Mouse (Mus musculus) CH12.LX (cell line): Measurements from ENCODE around the gene S100a10. TPM values are rescaled to one million over a fixed set of nuclear protein-coding genes. Genes with fewer than 3 reads are reported as not detected.

Source experiments
- DNase-seq: peaks from one replicate; pipeline ENCODE4 v3.0.0-alpha.2; 2013; ENCODE audit errors: extremely low read depth
- H3K27ac ChIP-seq: 2 replicates; pipeline ENCODE4 v1.5.1; 2012; ENCODE audit warnings: low read depth, mild to moderate bottlenecking, control low read depth, moderate library complexity; ENCODE audit not compliant: insufficient read depth
- H3K27me3 ChIP-seq: replicated peaks from 2 replicates; pipeline ENCODE3; 2012; ENCODE audit warnings: inconsistent platforms
- H3K36me3 ChIP-seq, 2 experiments: replicated peaks in 1 of 2; 2 replicates each; pipeline versions ENCODE3 to v1.6.1; 2012; ENCODE audit warnings: inconsistent platforms in 1 of 2, low read length in 1 of 2, mild to moderate bottlenecking in 1 of 2, mixed read lengths in 1 of 2, moderate library complexity in 1 of 2; ENCODE audit not compliant: control insufficient read depth in 1 of 2, insufficient read depth in 1 of 2
- H3K4me1 ChIP-seq, 2 experiments: 2 replicates each; pipeline ENCODE4 v1.6.1; 2012; ENCODE audit warnings: inconsistent platforms in 1 of 2, moderate library complexity in 1 of 2; ENCODE audit not compliant: insufficient read depth in 2 of 2, control insufficient read depth in 1 of 2
- H3K4me2 ChIP-seq: 2 replicates; pipeline ENCODE4 v1.6.1; 2012; ENCODE audit warnings: low read depth, mild to moderate bottlenecking, control low read depth; ENCODE audit not compliant: poor library complexity, insufficient read depth, severe bottlenecking
- H3K4me3 ChIP-seq, 3 experiments: fragments of 150-350 bp in 1 of 3; sonication (generic) in 1 of 3; replicated peaks in 1 of 3; 2 replicates each; pipeline versions ENCODE3 to v1.5.1; 2011 to 2012; ENCODE audit warnings: low read depth in 2 of 3, low read length in 2 of 3, mild to moderate bottlenecking in 2 of 3, moderate library complexity in 2 of 3, control low read depth in 1 of 3, improper control_type of control experiment in 1 of 3, inconsistent platforms in 1 of 3, mixed read lengths in 1 of 3; ENCODE audit not compliant: poor library complexity in 1 of 3
- H3K79me2 ChIP-seq: replicated peaks from 2 replicates; pipeline ENCODE4 v1.6.1; 2012; ENCODE audit warnings: mild to moderate bottlenecking, moderate library complexity; ENCODE audit not compliant: control insufficient read depth, poor library complexity, insufficient read depth, severe bottlenecking; ENCODE audit errors: extremely low read depth
- H3K9ac ChIP-seq: 2 replicates; pipeline ENCODE4 v1.6.1; 2012; ENCODE audit warnings: low read depth, mild to moderate bottlenecking, control low read depth, moderate library complexity; ENCODE audit not compliant: insufficient read depth
- H3K9me3 ChIP-seq: replicated peaks from 2 replicates; pipeline ENCODE3; 2012; ENCODE audit warnings: low read length, inconsistent platforms, mixed read lengths
- BHLHE40 ChIP-seq: IDR thresholded peaks from 2 replicates; pipeline ENCODE4 v1.6.1; 2011; ENCODE audit warnings: mild to moderate bottlenecking, low read depth, low read length, improper control_type of control experiment
- CHD2 ChIP-seq: IDR thresholded peaks from 2 replicates; pipeline ENCODE4 v1.6.1; 2011; ENCODE audit warnings: low read length, improper control_type of control experiment
- CTCF ChIP-seq, 2 experiments: IDR thresholded peaks in 1 of 2; conservative IDR thresholded peaks in 1 of 2; 2 replicates each; pipeline ENCODE4 v1.5.1; 2011 to 2012; ENCODE audit warnings: low read depth in 2 of 2, low read length in 2 of 2, improper control_type of control experiment in 1 of 2, inconsistent platforms in 1 of 2, mild to moderate bottlenecking in 1 of 2, moderate library complexity in 1 of 2
- E2F4 ChIP-seq: IDR thresholded peaks from 2 replicates; pipeline ENCODE4 v1.6.1; 2011; ENCODE audit warnings: low read depth, low read length, improper control_type of control experiment; ENCODE audit not compliant: insufficient replicate concordance
- EP300 ChIP-seq: IDR thresholded peaks from 2 replicates; pipeline ENCODE4 v1.6.1; 2011; ENCODE audit warnings: low read length, improper control_type of control experiment
- ETS1 ChIP-seq: conservative IDR thresholded peaks from 2 replicates; pipeline ENCODE4 v1.6.1; 2012; ENCODE audit warnings: low read depth, mild to moderate bottlenecking, inconsistent platforms, low read length, improper control_type of control experiment, moderate library complexity
- GABPA ChIP-seq: IDR thresholded peaks from 2 replicates; pipeline ENCODE4 v1.6.1; 2012; ENCODE audit warnings: low read depth, low read length, improper control_type of control experiment, inconsistent platforms; ENCODE audit not compliant: insufficient replicate concordance
- IRF4 ChIP-seq: IDR thresholded peaks from 2 replicates; pipeline ENCODE4 v1.6.1; 2014; ENCODE audit warnings: low read depth, mild to moderate bottlenecking, inconsistent platforms, low read length, improper control_type of control experiment
- JUN ChIP-seq: IDR thresholded peaks from 2 replicates; pipeline ENCODE4 v1.6.1; 2011; ENCODE audit warnings: low read depth, mild to moderate bottlenecking, low read length, improper control_type of control experiment, moderate library complexity; ENCODE audit not compliant: insufficient read depth
- JUND ChIP-seq: conservative IDR thresholded peaks from 2 replicates; pipeline ENCODE4 v1.6.1; 2011; ENCODE audit warnings: low read depth, low read length, improper control_type of control experiment
- MAX ChIP-seq: IDR thresholded peaks from 2 replicates; pipeline ENCODE4 v1.6.1; 2011; ENCODE audit warnings: low read length, improper control_type of control experiment
- MAZ ChIP-seq: IDR thresholded peaks from 2 replicates; pipeline ENCODE4 v1.6.1; 2012; ENCODE audit warnings: low read depth, mild to moderate bottlenecking, inconsistent platforms, low read length, improper control_type of control experiment, moderate library complexity
- MEF2A ChIP-seq: IDR thresholded peaks from 2 replicates; pipeline ENCODE4 v1.6.1; 2014; ENCODE audit warnings: low read depth, mild to moderate bottlenecking, inconsistent platforms, low read length, improper control_type of control experiment, borderline replicate concordance
- MYC ChIP-seq: IDR thresholded peaks from 2 replicates; pipeline ENCODE4 v1.6.1; 2011; ENCODE audit warnings: low read depth, mild to moderate bottlenecking, improper control_type of control experiment, low read length
- NELFE ChIP-seq: IDR thresholded peaks from 2 replicates; pipeline ENCODE4 v1.6.1; 2011; ENCODE audit warnings: low read depth, low read length, improper control_type of control experiment
- PAX5 ChIP-seq: IDR thresholded peaks from 2 replicates; pipeline ENCODE4 v1.6.1; 2012; ENCODE audit warnings: low read length, inconsistent platforms, mixed read lengths
- POLR2A ChIP-seq: IDR thresholded peaks from 2 replicates; pipeline ENCODE4 v1.6.1; 2011; ENCODE audit warnings: low read depth, mild to moderate bottlenecking, improper control_type of control experiment, low read length
- POLR2AphosphoS2 ChIP-seq: IDR thresholded peaks from 2 replicates; pipeline ENCODE4 v1.6.1; 2011; ENCODE audit warnings: low read depth, low read length, improper control_type of control experiment
- RAD21 ChIP-seq: IDR thresholded peaks from 2 replicates; pipeline ENCODE4 v1.6.1; 2011; ENCODE audit warnings: low read depth, mild to moderate bottlenecking, low read length, improper control_type of control experiment, moderate library complexity
- RCOR1 ChIP-seq: conservative IDR thresholded peaks from 2 replicates; pipeline ENCODE4 v1.6.1; 2012; ENCODE audit warnings: low read depth, mild to moderate bottlenecking, inconsistent platforms, low read length, improper control_type of control experiment
- SIN3A ChIP-seq: IDR thresholded peaks from 2 replicates; pipeline ENCODE4 v1.6.1; 2012; ENCODE audit warnings: low read length, improper control_type of control experiment, inconsistent platforms
- SMC3 ChIP-seq: IDR thresholded peaks from 2 replicates; pipeline ENCODE4 v1.6.1; 2011; ENCODE audit warnings: low read depth, low read length, improper control_type of control experiment
- TCF12 ChIP-seq: IDR thresholded peaks from 2 replicates; pipeline ENCODE4 v1.6.1; 2014; ENCODE audit warnings: low read depth, mild to moderate bottlenecking, inconsistent platforms, low read length, improper control_type of control experiment
- UBTF ChIP-seq: IDR thresholded peaks from 2 replicates; pipeline ENCODE4 v1.6.1; 2012; ENCODE audit warnings: low read depth, mild to moderate bottlenecking, inconsistent platforms, low read length, improper control_type of control experiment, moderate library complexity
- USF2 ChIP-seq: conservative IDR thresholded peaks from 2 replicates; pipeline ENCODE4 v1.6.1; 2011; ENCODE audit warnings: low read depth, low read length, improper control_type of control experiment
- ZC3H11A ChIP-seq: IDR thresholded peaks from 2 replicates; pipeline ENCODE4 v1.6.1; 2012; ENCODE audit warnings: low read depth, mild to moderate bottlenecking, inconsistent platforms, low read length, improper control_type of control experiment
- ZKSCAN1 ChIP-seq: IDR thresholded peaks from 2 replicates; pipeline ENCODE4 v1.6.1; 2012; ENCODE audit warnings: low read depth, inconsistent platforms, low read length, improper control_type of control experiment, borderline replicate concordance
- ZNF384 ChIP-seq: IDR thresholded peaks from 2 replicates; pipeline ENCODE4 v1.6.1; 2012; ENCODE audit warnings: low read depth, low read length, improper control_type of control experiment, inconsistent platforms
- dilution Hi-C: fragments of 300-500 bp; cut with MboI; formaldehyde crosslinking; loops from 2 replicates; pipeline ENCODE4 v1.14.3; 2020; ENCODE audit warnings: low sequenced_read_pairs; ENCODE audit not compliant: extremely low pct_unique_long_range_greater_than_20kb, extremely low pct_ligation_motif_present
- in situ Hi-C: fragments of 300-500 bp; cut with MboI; formaldehyde crosslinking; loops from 3 replicates; pipeline ENCODE4 v1.14.3; 2019; ENCODE audit warnings: low sequenced_read_pairs, low pct_ligation_motif_present, low pct_unique_long_range_greater_than_20kb, mixed read lengths
- polyA plus RNA-seq: library from polyadenylated mRNA; unstranded; fragments of >175 nt; gene quantifications from 2 replicates; pipeline ENCODE4 v1.2.1, GENCODE M21; 2012; ENCODE audit warnings: low read depth; ENCODE audit not compliant: insufficient read length
- total RNA-seq, 2 experiments: library from RNA; depleted of rRNA; stranded (reverse); fragments of 300-350 nt in 1 of 2; fragments of >200 nt in 1 of 2; gene quantifications; 2 replicates each; pipeline ENCODE4 v1.2.3; 2012 to 2014

The S100a10 gene
- total and polyA plus RNA-seq, 3 experiments, result 213 to 429 (median 352) TPM

DNA sequence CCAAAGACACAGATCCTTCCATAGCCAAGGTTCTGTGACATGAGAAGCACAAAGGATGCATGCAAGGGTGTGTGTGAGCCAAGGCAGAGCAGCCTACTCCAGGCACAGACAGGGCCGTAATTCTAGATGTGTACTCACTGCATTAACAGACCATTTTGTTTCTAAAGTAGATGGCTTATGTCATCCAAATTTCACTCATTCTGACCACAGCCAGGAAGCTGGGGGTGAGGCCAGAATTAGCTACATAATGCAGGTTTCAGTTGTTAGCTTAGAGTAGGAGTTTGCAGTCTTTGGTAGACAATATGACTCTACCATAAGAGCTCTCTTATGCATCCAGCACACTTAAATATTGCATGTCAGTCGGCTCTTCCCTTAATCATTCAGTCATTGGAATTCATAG lies 7.5 kb downstream of the S100a10 start:
- no peak overlapping the region for H3K4me3 ChIP-seq
- H3K79me2 ChIP-seq, result peaks cover 34% of the 10 kb centered on the region
- no peaks in the 10 kb centered on the region for H3K27me3 ChIP-seq
- H3K9ac ChIP-seq, result no peak overlapping the region
- H3K27ac ChIP-seq, result peak overlapping the region; percentile 31; the same call in 1 of the 2 replicates
- H3K36me3 ChIP-seq, result peaks cover 47 to 82% of the 10 kb centered on the region in 2 experiments
- in situ Hi-C loops (no loop called here), dilution Hi-C loops (no loop called here)
- peaks cover 30 to 58% of the 10 kb centered on the region in 2 experiments for H3K4me1 ChIP-seq
- peak overlapping the region; percentile 42; the same call in 1 of the 2 replicates for H3K4me2 ChIP-seq
- peak; percentile 57 for DNase-seq
- no peak for TF ChIP-seq NELFE
- peak; percentile 98 for TF ChIP-seq MEF2A
- peak; percentile 83 for TF ChIP-seq JUN
- peak; percentile 69 for TF ChIP-seq ETS1
- no peak for TF ChIP-seq GABPA
- no peak for TF ChIP-seq RAD21
- TF ChIP-seq EP300, result peak; percentile 72
- TF ChIP-seq IRF4, result peak; percentile 85
- TF ChIP-seq JUND, result peak; percentile 58; the same call in 1 of the 2 replicates
- H3K9me3 ChIP-seq, result no peaks in the 10 kb centered on the region

DNA sequence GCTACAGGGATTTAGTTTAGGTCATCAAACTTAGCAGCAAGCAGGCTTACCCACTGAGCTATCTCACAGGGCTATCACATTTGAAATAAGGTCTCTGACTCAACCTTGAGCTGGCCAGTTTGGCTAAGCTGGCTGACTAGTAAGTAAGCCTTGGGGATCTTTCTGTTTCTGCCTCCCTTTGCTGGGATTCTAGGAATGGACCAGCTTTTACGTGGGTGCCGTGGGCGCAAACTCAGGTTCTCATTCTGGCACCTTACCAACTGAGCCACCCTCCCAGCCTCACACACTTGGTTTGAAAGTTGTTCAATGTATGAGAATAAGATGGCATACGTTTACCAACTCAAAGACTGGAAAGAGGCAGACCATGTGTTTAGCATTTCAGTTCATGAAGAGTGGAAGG lies 8.3 kb downstream of the S100a10 start:
- DNase-seq, result no peak
- Histone ChIP-seq H3K4me3 (no peak overlapping the region), H3K36me3 (peaks cover 47 to 76% of the 10 kb centered on the region in 2 experiments), H3K4me2 (no peak overlapping the region), H3K79me2 (peaks cover 26% of the 10 kb centered on the region), H3K27me3 (no peaks in the 10 kb centered on the region), H3K9ac (no peak overlapping the region), H3K4me1 (peaks cover 31 to 54% of the 10 kb centered on the region in 2 experiments), H3K27ac (no peak overlapping the region), H3K9me3 (no peaks in the 10 kb centered on the region)
- in situ Hi-C loops (no loop called here), dilution Hi-C loops (no loop called here)
- TF ChIP-seq E2F4 (no peak), UBTF (no peak), ZC3H11A (no peak), BHLHE40 (no peak), SMC3 (no peak), GABPA (no peak)

DNA sequence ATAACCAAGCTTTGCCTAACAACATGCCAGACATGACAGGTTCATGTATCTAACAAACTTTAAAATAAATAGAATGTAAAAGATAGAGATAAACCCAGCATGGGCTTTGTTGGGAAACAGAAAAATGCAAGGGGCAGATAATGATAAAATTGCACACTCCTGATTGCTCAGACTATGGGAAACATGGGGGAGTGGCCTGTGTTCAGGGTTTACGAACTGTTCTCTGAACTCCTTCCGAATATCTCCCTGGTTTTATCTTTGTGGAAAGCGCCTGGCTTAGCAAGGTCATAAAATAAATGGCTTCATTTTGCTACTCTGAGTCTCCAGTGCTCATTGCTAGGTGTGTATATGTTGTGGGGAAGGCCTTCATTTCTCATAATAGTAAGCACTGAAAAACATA lies 12.0 kb downstream of the S100a10 start:
- dilution Hi-C loops, result no loop called here
- Histone ChIP-seq H3K36me3 (peaks cover 30 to 42% of the 10 kb centered on the region in 2 experiments), H3K4me3 (no peak overlapping the region)
- no peak for TF ChIP-seq ZNF384
- TF ChIP-seq CHD2, result no peak
- TF ChIP-seq POLR2AphosphoS2, result no peak
- no peak for TF ChIP-seq RCOR1
- no peak for TF ChIP-seq UBTF
- no peak for TF ChIP-seq MAZ
- no peak for TF ChIP-seq MAX
- TF ChIP-seq SMC3, result no peak
- no peak for TF ChIP-seq CTCF (conservative IDR thresholded peaks at IDR 0.05 in 1 of 2, IDR thresholded peaks at IDR 0.05 in 1 of 2; ENCODE audit: low read depth in 2 of 2, low read length in 2 of 2)
- no peak for TF ChIP-seq MYC
- TF ChIP-seq JUND, result no peak
- TF ChIP-seq ZKSCAN1, result no peak
- no peak for TF ChIP-seq MEF2A
- TF ChIP-seq PAX5, result no peak
- TF ChIP-seq SIN3A, result no peak
- no peak for TF ChIP-seq TCF12
- no peak for TF ChIP-seq BHLHE40
- TF ChIP-seq USF2, result no peak
- no peak for TF ChIP-seq POLR2A

More for the DNA sequence above, 12.0 kb downstream of the S100a10 start:
- DNase-seq, result no peak
- H3K27me3 ChIP-seq, result no peaks in the 10 kb centered on the region
- no peaks in the 10 kb centered on the region for H3K9me3 ChIP-seq
- no peak overlapping the region for H3K9ac ChIP-seq
- no peak overlapping the region for H3K4me2 ChIP-seq
- H3K27ac ChIP-seq, result no peak overlapping the region
- H3K79me2 ChIP-seq, result no peaks in the 10 kb centered on the region
- H3K4me1 ChIP-seq, result peaks cover 13 to 23% of the 10 kb centered on the region in 2 experiments
- in situ Hi-C loops, result no loop called here
